Mouse (Mus musculus) CD4-positive, CD25-positive, alpha-beta regulatory T cell, adult 4 months (primary cell): ENCODE results near the gene Mlip. TPM values are rescaled to one million over a fixed set of nuclear protein-coding genes. Genes with fewer than 3 reads are reported as not detected.
"Not testable (repeated sequence)": the region's sequence is repeated elsewhere in the genome, so short reads cannot be mapped to it uniquely, and the experiment has no call there.

ENCODE experiments used
- ATAC-seq: one replicate; pipeline ENCODE4 v1.8.0; 2017
- polyA plus RNA-seq, 2 experiments: library from polyadenylated mRNA; unstranded; fragments of 100-300 nt; shearing (Covaris generic); gene quantifications; one replicate each; pipeline ENCODE4 v1.2.1; 2017

The Mlip gene
- polyA plus RNA-seq, result under 1 TPM in 1 of 2 experiments, not detected in 1; 0.15 TPM

GRCm38 (mm10) chr9:77352432-77353175 is at the start of gene Mlip:
Gene Mlip (minus strand): TSS chr9:77352969.
- no peak for ATAC-seq

- no peak for ATAC-seq
Observed at GRCm38 (mm10) chr9:77399801-77400200, 47.0 kb upstream of the Mlip start.

GRCm38 (mm10) chr9:77398856-77399631 is 46.3 kb upstream of the Mlip start:
- ATAC-seq, result no peak

- ATAC-seq, result no peak
Observed at GRCm38 (mm10) chr9:77397027-77397426, 44.3 kb upstream of the Mlip start.

GRCm38 (mm10) chr9:77391248-77391647 is 38.5 kb upstream of the Mlip start:
- ATAC-seq, result no peak

GRCm38 (mm10) chr9:77388956-77389355 is 36.2 kb upstream of the Mlip start:
- ATAC-seq, result no peak

- ATAC-seq, result no peak
Observed at GRCm38 (mm10) chr9:77386751-77387150, 34.0 kb upstream of the Mlip start.

GRCm38 (mm10) chr9:77385611-77386010 is 32.8 kb upstream of the Mlip start:
- no peak for ATAC-seq

GRCm38 (mm10) chr9:77384651-77385050 is 31.9 kb upstream of the Mlip start:
- no peak for ATAC-seq

- no peak for ATAC-seq
Observed at GRCm38 (mm10) chr9:77383951-77384350, 31.2 kb upstream of the Mlip start.

GRCm38 (mm10) chr9:77382514-77382913 is 29.7 kb upstream of the Mlip start:
- no peak for ATAC-seq

- no peak for ATAC-seq
Observed at GRCm38 (mm10) chr9:77381565-77381964, 28.8 kb upstream of the Mlip start.

- peak; percentile 34 for ATAC-seq
Observed at GRCm38 (mm10) chr9:77379625-77380024, 26.9 kb upstream of the Mlip start.

GRCm38 (mm10) chr9:77377696-77378095 is 24.9 kb upstream of the Mlip start:
- no peak for ATAC-seq

GRCm38 (mm10) chr9:77377082-77377481 is 24.3 kb upstream of the Mlip start:
- no peak for ATAC-seq

GRCm38 (mm10) chr9:77376561-77376960 is 23.8 kb upstream of the Mlip start:
- ATAC-seq, result no peak

- ATAC-seq, result no peak
Observed at GRCm38 (mm10) chr9:77370706-77371105, 17.9 kb upstream of the Mlip start.

GRCm38 (mm10) chr9:77369262-77369661 is 16.5 kb upstream of the Mlip start:
- ATAC-seq, result no peak

GRCm38 (mm10) chr9:77364681-77365080 is 11.9 kb upstream of the Mlip start:
- not testable (repeated sequence) for ATAC-seq

GRCm38 (mm10) chr9:77362906-77363305 is 10.1 kb upstream of the Mlip start:
- ATAC-seq, result no peak

GRCm38 (mm10) chr9:77360654-77361053 is 7.9 kb upstream of the Mlip start:
- no peak for ATAC-seq

- ATAC-seq, result no peak
Observed at GRCm38 (mm10) chr9:77359278-77359973, 6.7 kb upstream of the Mlip start.

- no peak for ATAC-seq
Observed at GRCm38 (mm10) chr9:77353942-77354341, 1.2 kb upstream of the Mlip start.
